Mouse (Mus musculus) c-Kit-positive CD71-positive TER-119-negative erythroid progenitor cells, embryonic 14.5 days (primary cell): ENCODE results near the gene Gm20696.

Experiments
- DNase-seq: peaks from one replicate; pipeline ENCODE4 v3.0.0-alpha.2; 2013; ENCODE audit warnings: low read depth

Gene Gm20696

DNA sequence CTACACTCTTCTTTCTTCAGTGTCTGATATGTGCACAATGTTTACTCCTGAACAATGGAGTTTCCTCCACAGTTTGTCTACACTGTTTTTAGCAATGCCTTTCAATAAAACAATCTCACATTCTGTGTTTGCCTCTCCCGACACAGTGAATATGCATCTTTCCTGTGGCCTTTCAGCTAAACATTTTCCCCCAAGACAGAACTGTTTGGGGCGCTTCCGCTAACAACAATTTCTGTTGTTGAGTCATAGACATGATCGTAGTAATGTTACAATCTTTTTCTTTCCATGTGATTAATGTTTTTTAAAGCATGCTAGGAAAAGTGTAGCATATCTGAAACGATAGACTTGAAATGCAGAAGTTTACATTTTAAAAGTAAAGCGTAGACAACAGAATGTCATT lies 338.5 kb downstream of the Gm20696 start:
- no peak for DNase-seq

DNA sequence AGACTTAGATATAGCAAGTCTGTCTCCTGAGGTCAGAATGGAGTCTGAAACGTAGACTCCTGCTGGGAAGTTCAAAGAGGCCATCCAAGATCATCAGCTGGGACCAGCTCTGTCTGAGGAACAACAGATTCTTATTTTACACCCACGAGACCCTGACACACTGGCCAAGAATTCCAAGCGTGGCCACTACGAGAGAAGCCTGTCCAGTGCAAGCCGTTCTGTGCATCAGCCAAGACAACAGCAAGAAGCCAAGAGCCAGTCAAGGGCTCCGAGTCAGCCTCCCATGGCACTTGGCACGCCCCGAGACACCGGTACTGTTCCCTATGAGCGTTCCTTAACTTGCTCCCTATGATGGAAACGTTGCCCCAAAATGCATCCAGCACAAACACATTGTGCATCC lies 338.9 kb downstream of the Gm20696 start:
- no peak for DNase-seq

DNA sequence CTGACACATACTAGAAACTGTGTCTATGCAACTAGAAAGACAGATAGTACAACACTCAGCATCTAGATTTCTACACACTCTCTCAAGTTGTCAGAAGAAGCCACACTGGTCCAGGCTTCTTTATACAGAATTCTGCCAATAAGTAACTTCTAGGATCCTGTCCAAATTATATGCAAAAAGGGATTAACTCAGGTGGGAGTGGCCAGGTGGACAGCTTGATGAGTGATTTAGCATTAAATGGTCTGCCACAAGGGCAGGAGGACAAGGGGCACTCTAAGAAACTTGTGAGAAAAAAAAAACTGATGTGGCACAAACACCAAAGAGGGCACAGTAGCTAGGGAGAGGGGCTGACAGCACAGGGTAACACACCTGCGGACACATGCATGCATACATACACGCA lies 340.7 kb downstream of the Gm20696 start:
- DNase-seq, result no peak

DNA sequence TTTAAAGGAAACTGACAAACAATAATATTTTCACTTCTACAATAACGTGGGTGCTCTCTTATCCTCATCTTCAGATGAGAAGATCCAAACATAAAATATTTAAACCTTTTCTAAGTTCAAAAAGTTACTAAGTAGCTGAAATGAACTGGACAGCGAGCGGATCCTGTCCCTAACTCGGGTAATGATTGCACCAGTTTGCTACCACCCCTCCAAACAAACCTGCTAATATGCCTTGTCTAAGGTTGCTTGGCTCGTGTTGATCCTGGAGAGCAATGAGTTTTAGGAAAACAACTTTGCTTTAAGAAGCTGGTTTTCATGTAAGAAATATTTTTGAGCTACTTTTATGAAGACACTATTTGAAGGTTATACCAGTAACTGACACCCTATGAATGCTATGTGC lies 341.1 kb downstream of the Gm20696 start:
- no peak for DNase-seq

- DNase-seq, result no peak
Measured at GRCm38 (mm10) chr6:99322132-99322904, 344.3 kb downstream of the Gm20696 start.

DNA sequence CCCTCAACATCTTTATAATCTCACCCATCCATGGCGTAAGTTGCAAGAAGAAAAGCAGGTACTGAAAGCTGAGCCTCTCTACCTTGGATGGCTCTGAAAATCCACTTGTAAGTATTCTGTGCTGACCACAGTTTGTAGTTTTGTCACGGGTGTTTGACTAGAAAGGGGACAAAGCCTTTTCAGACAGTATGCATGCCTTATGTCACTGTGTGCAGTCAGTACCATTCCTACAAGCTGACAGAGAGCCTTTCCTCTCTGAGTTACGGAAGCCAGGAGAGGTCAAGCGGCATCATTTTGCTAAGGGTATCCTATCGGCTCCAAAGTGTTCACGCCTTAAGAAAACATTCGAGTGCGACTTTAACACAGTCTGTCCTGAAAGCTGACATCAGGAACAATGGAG lies 346.2 kb downstream of the Gm20696 start:
- no peak for DNase-seq

DNA sequence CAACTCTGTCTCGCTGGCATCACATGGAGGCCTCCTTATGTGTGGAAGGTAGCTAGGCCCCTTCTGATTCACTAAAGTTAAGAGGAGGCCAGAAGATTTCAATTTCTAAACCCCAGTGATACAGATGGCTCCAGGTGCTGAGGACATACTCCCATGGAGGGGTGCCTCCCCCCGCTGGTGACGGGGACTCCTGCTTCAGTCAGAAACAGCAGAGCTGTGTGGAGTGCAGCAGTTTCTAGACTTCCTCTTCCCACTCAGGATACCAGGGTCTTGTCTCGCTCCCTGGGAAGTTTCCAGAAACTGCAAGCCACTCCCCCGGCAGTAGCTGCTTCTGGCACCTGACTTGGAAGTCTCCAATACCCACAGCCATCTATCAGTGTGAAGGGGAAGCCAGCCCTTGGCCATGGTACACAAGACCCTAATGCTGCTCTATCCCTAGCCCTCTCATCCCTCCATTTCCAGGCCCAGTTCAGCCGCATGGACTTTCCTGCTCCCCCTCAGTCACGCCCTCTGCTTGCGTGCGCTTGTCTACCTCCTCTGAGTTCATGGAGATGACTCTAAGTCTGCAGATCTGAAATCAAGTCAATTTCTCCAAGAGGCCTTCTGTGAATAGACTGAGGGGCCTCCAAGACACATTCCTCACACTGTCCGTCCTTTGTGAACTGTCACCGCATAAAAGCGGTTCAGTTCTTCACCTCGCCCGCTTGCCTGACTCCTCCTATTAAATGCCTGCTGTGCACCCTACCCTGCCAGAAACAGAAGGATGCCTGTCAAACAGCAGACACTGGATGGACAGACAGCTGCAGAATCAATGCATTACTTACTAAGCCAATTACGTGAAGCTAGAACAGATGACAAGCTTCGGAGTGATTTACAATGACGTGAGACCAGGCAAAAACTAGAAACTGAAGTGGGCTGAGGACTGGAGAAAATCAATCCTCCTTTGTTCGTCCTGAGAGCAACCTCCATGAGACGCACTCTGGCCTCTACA lies 346.9 kb downstream of the Gm20696 start:
- DNase-seq, result no peak

- DNase-seq, result no peak
Measured at GRCm38 (mm10) chr6:99314746-99315145, 351.9 kb downstream of the Gm20696 start.

DNA sequence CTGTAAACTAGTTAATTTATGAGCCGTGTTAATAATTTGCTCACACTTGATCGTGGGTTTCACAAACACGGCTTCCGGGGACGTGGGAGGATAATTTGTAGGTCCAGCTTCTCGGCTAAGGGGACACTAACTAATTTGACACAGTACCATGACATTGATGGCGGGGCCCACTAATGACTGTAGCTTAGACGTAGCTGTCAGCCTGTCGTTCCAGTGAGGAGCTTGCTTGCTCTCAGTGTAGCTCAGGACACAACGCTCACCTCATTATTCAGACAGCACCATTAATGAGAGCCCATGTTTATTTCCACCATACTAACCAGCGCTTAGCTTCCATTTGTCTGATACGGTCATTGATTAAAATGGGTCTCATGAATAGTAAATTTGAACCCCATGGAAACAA lies 356.1 kb downstream of the Gm20696 start:
- no peak for DNase-seq

GRCm38 (mm10) chr6:99310171-99310500 lies 356.5 kb downstream of the Gm20696 start:
- DNase-seq, result no peak

- DNase-seq, result no peak
Measured at GRCm38 (mm10) chr6:99309466-99310170, 357.0 kb downstream of the Gm20696 start.

DNA sequence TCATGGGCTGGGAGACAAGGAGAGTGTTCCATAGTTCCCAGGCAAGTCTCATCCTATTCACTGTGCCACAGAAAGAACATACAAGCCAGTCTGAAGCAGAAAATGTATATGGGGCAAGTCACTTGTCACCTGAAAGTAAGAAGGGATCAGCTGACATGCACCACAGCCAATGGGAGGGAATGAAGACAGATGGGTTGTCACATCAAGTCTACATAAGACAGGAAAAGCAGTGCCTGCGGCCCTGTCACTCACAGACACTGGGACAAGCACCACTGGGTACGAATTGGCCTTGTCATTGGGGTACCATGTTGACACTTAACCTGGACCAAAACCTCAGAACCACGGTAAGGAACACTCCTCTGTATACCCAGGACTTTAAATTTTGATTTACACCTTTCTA lies 360.8 kb downstream of the Gm20696 start:
- no peak for DNase-seq

GRCm38 (mm10) chr6:99305236-99305635 lies 361.4 kb downstream of the Gm20696 start:
- DNase-seq, result no peak

DNA sequence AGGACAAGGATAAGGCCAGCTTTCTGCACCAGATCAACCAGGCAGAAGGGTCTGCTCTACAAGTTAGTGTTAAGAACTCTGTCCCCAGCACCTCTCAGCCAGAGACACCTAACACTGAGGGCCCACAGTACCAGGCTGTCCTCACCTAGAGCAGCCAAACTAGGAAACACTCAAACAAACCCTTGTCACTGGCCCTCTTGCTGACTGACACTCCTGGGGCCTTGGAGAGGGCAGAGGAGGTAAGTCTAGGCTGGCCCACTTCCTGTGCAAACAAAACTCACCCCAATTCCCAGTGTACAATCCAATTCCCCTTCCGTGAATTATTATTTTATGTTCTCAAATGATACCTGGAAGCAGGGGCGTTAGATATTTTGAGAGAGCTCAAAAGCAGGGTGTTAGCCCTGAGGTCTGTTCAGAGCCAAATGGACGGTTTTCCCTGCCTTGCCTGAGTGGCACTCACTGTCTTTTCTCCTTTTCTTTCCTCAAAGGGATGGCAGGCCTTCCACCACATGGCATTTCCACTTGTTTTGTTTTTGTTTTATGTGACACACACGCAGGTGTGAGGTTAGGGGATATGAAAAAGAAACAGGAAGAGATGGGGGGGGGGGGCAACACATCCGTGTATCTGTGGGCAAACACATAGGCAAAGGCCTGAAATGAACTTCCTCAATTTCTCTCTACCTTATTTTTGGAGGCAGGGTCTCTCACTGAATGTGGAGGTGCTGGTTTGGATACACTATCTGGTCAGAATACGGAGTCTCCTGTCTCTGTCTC lies 363.7 kb downstream of the Gm20696 start:
- DNase-seq, result no peak

DNA sequence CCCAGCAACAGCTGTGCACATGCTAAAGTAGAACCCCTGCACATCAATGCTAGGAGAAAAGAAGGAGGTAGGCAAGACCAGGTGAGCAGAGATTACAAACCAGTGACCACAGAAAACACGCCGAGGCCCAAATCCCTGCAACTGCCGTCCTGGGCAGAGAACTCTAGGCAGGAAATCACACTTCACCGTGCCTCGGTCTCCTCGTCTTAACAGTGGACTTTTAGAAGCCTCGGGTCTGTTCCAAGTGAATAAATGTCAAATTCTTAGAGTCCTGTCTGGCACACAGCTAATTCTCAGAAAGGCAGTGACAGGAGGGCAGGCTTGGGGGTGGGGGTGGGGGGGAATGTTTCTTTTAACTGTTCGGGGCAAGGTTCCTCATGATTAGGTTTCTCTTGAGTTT lies 364.7 kb downstream of the Gm20696 start:
- no peak for DNase-seq

- DNase-seq, result no peak
Measured at GRCm38 (mm10) chr6:99300235-99300634, 366.4 kb downstream of the Gm20696 start.

DNA sequence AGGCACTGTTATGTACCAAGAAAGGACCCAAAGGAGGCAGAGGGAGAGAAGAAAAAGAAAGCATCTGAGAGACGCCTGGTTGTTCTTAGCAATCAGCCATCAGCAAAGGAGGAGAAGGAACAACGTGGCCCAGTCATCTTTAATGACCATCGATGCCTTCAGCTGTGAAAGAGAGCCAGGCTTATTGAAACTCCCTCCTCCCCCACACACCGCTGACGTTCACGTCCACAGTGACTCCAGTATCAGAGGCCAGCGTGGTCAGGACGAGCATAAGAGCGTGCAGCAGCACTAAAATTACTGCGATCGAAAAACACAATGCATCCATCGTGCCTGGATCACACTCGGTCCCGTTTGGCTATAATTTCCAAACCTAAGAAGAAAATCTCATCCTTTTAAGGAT lies 367.4 kb downstream of the Gm20696 start:
- no peak for DNase-seq

GRCm38 (mm10) chr6:99297535-99297934 lies 369.1 kb downstream of the Gm20696 start:
- DNase-seq, result no peak

DNA sequence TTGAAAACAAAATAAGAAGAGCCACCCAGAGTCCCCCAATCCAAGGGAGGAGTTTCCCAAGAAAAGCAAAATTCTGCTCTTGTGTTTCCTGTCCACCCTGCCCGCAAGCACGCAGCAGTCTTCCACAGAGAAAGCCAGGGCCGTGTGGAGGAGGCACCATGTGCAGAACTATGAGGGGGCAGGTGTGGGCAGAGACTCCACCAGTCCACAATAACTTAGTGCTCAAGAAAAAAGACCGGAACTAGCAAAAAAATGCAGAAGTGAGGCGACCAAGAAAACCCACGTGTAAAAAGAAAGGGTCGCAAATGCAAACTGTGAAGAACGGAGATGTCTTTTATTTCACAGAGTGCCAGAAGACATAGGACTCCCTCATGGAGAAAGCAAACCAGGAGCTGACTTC lies 371.1 kb downstream of the Gm20696 start:
- DNase-seq, result no peak

- DNase-seq, result no peak
Measured at GRCm38 (mm10) chr6:99289220-99289619, 377.4 kb downstream of the Gm20696 start.

GRCm38 (mm10) chr6:99285026-99285425 lies 381.6 kb downstream of the Gm20696 start:
- DNase-seq, result no peak

- no peak for DNase-seq
Measured at GRCm38 (mm10) chr6:99284019-99284418, 382.6 kb downstream of the Gm20696 start.
